Mouse (Mus musculus) myocyte (in vitro differentiated cells): Measurements from ENCODE around the gene Slc7a8. TPM values are rescaled to one million over a fixed set of nuclear protein-coding genes. Genes with fewer than 3 reads are reported as not detected.

ENCODE experiments used
- H3K27me3 ChIP-seq: one replicate; pipeline ENCODE4 v1.6.1; 2011; ENCODE audit not compliant: control insufficient read depth, insufficient read depth, insufficient read length
- H3K36me3 ChIP-seq: one replicate; pipeline ENCODE4 v1.6.1; 2011; ENCODE audit not compliant: control insufficient read depth, insufficient read depth
- H3K4me2 ChIP-seq: one replicate; pipeline ENCODE4 v1.6.1; 2011; ENCODE audit warnings: low read depth, control low read depth
- H3K4me3 ChIP-seq: one replicate; pipeline ENCODE4 v1.5.1; 2011; ENCODE audit warnings: mild to moderate bottlenecking, control low read depth, moderate library complexity
- H3K79me2 ChIP-seq: one replicate; pipeline ENCODE4 v1.6.1; 2011; ENCODE audit not compliant: control insufficient read depth, insufficient read depth
- H3ac ChIP-seq: one replicate; pipeline ENCODE4 v1.6.1; 2011; ENCODE audit not compliant: control insufficient read depth, insufficient read length
- CEBPB ChIP-seq: IDR thresholded peaks from 2 replicates; pipeline ENCODE4 v1.6.1; 2011; ENCODE audit warnings: mild to moderate bottlenecking, moderate library complexity; ENCODE audit not compliant: poor library complexity, insufficient read depth, severe bottlenecking
- E2F4 ChIP-seq: IDR thresholded peaks from one replicate; pipeline ENCODE4 v1.6.1; 2011; ENCODE audit warnings: mild to moderate bottlenecking, control low read depth, moderate library complexity; ENCODE audit not compliant: insufficient read depth
- MAX ChIP-seq: IDR thresholded peaks from one replicate; pipeline ENCODE4 v1.6.1; 2011; ENCODE audit warnings: low read depth, mild to moderate bottlenecking, control low read depth
- MYOD1 ChIP-seq, 3 experiments: IDR thresholded peaks; one replicate each; pipeline ENCODE4 v1.6.1; 2011; ENCODE audit warnings: control low read depth in 2 of 3, low read depth in 2 of 3, mild to moderate bottlenecking in 2 of 3, moderate library complexity in 1 of 3; ENCODE audit not compliant: insufficient read length in 2 of 3, control insufficient read depth in 1 of 3
- MYOG ChIP-seq, 3 experiments: IDR thresholded peaks; one replicate each; pipeline ENCODE4 v1.6.1; 2011; ENCODE audit warnings: control low read depth in 2 of 3, low read depth in 2 of 3, mild to moderate bottlenecking in 2 of 3; ENCODE audit not compliant: insufficient read length in 2 of 3, control insufficient read depth in 1 of 3, insufficient read depth in 1 of 3
- POLR2A ChIP-seq: IDR thresholded peaks from one replicate; pipeline ENCODE4 v1.6.1; 2011; ENCODE audit warnings: low read depth, mild to moderate bottlenecking, control low read depth, moderate library complexity; ENCODE audit not compliant: insufficient read length
- POLR2AphosphoS2 ChIP-seq: IDR thresholded peaks from one replicate; pipeline ENCODE4 v1.6.1; 2011; ENCODE audit warnings: low read depth, control low read depth; ENCODE audit not compliant: insufficient read length
- REST ChIP-seq: IDR thresholded peaks from one replicate; pipeline ENCODE4 v1.6.1; 2011; ENCODE audit warnings: mild to moderate bottlenecking, control low read depth, moderate library complexity; ENCODE audit not compliant: insufficient read depth, insufficient read length
- SRF ChIP-seq: IDR thresholded peaks from one replicate; pipeline ENCODE4 v1.6.1; 2011; ENCODE audit warnings: low read depth; ENCODE audit not compliant: control insufficient read depth, insufficient read length
- TCF12 ChIP-seq: IDR thresholded peaks from one replicate; pipeline ENCODE4 v1.6.1; 2011; ENCODE audit warnings: mild to moderate bottlenecking, control low read depth; ENCODE audit not compliant: poor library complexity, insufficient read depth, severe bottlenecking
- TCF3 ChIP-seq: IDR thresholded peaks from one replicate; pipeline ENCODE4 v1.6.1; 2011; ENCODE audit warnings: low read depth, control low read depth; ENCODE audit not compliant: insufficient read length
- USF1 ChIP-seq: IDR thresholded peaks from one replicate; pipeline ENCODE4 v1.6.1; 2011; ENCODE audit warnings: low read depth, mild to moderate bottlenecking, control low read depth, moderate library complexity
- polyA plus RNA-seq: library from polyadenylated mRNA; unstranded; fragments of >200 nt; fragmentation: generic; extraction: Trizol; gene quantifications from one replicate; pipeline ENCODE4 v1.2.1, GENCODE M21; 2012; ENCODE audit warnings: missing spikeins

Gene Slc7a8
- polyA plus RNA-seq, 1 experiment = not detected

- Histone ChIP-seq H3K4me2 (no peak within 1 kb of the TSS), H3K79me2 (no peaks in the 10 kb centered on the region), H3K27me3 (peaks cover 15% of the 10 kb centered on the region), H3K4me3 (no peak within 1 kb of the TSS), H3K36me3 (no peaks in the 10 kb centered on the region), H3ac (no peak within 1 kb of the TSS)
- no peak for TF ChIP-seq E2F4
- TF ChIP-seq POLR2A = no peak
- no peak for TF ChIP-seq MAX
- no peak for TF ChIP-seq MYOG (IDR thresholded peaks at IDR 0.05; ENCODE audit: control insufficient read depth in 1 of 3, insufficient read depth in 1 of 3, insufficient read length in 2 of 3, low read depth in 2 of 3)
- no peak for TF ChIP-seq TCF3
- TF ChIP-seq MYOD1 (IDR thresholded peaks at IDR 0.05; ENCODE audit: control insufficient read depth in 1 of 3, insufficient read length in 2 of 3, low read depth in 2 of 3) = no peak
- no peak for TF ChIP-seq SRF
- no peak for TF ChIP-seq USF1
- no peak for TF ChIP-seq CEBPB
- no peak for TF ChIP-seq REST
- TF ChIP-seq TCF12 = no peak
Observed at GRCm38 (mm10) chr14:54813991-54814390, 32.2 kb upstream of the Slc7a8 start, which contains the start of gene Rnf212b. Rnf212b (plus strand) TSS chr14:54814141.

- Histone ChIP-seq H3K27me3 (peaks cover 22% of the 10 kb centered on the region), H3K4me3 (no peak overlapping the region), H3K36me3 (no peaks in the 10 kb centered on the region), H3K79me2 (no peaks in the 10 kb centered on the region), H3K4me2 (no peak overlapping the region), H3ac (no peak overlapping the region)
- no peak for TF ChIP-seq CEBPB
- no peak for TF ChIP-seq POLR2AphosphoS2
Observed at GRCm38 (mm10) chr14:54809668-54810033, 27.9 kb upstream of the Slc7a8 start.

- Histone ChIP-seq H3K27me3 (peaks cover 17% of the 10 kb centered on the region), H3K79me2 (no peaks in the 10 kb centered on the region), H3K4me2 (no peak overlapping the region), H3K36me3 (no peaks in the 10 kb centered on the region), H3K4me3 (no peak overlapping the region), H3ac (no peak overlapping the region)
- TF ChIP-seq MAX = no peak
- no peak for TF ChIP-seq TCF12
- TF ChIP-seq REST = no peak
- no peak for TF ChIP-seq POLR2A
- TF ChIP-seq POLR2AphosphoS2 = no peak
- no peak for TF ChIP-seq CEBPB
Observed at GRCm38 (mm10) chr14:54808718-54809667, 27.2 kb upstream of the Slc7a8 start.

DNA sequence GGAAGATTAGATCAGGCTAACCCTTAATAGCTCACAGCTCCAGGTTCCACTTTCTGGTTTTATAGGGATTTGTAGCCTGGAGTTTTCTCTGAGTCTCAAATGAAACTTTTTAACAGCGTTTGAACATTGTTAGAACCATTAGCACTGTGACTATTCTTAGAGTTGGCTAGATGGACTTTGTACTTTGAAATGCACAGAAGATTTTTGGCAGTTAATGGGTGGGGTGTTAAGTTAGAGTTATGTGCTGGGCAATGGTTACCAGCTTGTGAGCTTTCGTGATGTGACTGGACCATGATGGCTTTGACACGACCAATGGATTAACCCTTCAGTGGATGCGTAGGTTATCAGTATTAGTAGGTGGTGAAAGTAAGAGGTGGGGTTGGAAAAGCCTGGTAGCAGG, 24.4 kb upstream of the Slc7a8 start:
- TF ChIP-seq TCF3 (no peak), POLR2A (no peak), E2F4 (no peak), MYOD1 (IDR thresholded peaks at IDR 0.05; ENCODE audit: control insufficient read depth in 1 of 3, insufficient read length in 2 of 3, low read depth in 2 of 3) (no peak), MYOG (IDR thresholded peaks at IDR 0.05; ENCODE audit: control insufficient read depth in 1 of 3, insufficient read depth in 1 of 3, insufficient read length in 2 of 3, low read depth in 2 of 3) (no peak), TCF12 (no peak), USF1 (no peak), SRF (no peak)
- Histone ChIP-seq H3K36me3 (no peaks in the 10 kb centered on the region), H3K4me3 (no peak overlapping the region), H3K4me2 (no peak overlapping the region), H3K27me3 (peaks cover 25% of the 10 kb centered on the region), H3ac (no peak overlapping the region), H3K79me2 (no peaks in the 10 kb centered on the region)

GRCm38 (mm10) chr14:54802428-54802827, 20.7 kb upstream of the Slc7a8 start:
- Histone ChIP-seq H3K79me2 (no peaks in the 10 kb centered on the region), H3K36me3 (no peaks in the 10 kb centered on the region), H3ac (no peak overlapping the region), H3K4me2 (no peak overlapping the region), H3K4me3 (no peak overlapping the region), H3K27me3 (peaks cover 35% of the 10 kb centered on the region)
- no peak for TF ChIP-seq MYOD1 (IDR thresholded peaks at IDR 0.05; ENCODE audit: control insufficient read depth in 1 of 3, insufficient read length in 2 of 3, low read depth in 2 of 3)
- TF ChIP-seq TCF3 = no peak
- TF ChIP-seq SRF = no peak
- TF ChIP-seq USF1 = no peak
- TF ChIP-seq REST = no peak
- TF ChIP-seq POLR2A = no peak
- no peak for TF ChIP-seq MYOG (IDR thresholded peaks at IDR 0.05; ENCODE audit: control insufficient read depth in 1 of 3, insufficient read depth in 1 of 3, insufficient read length in 2 of 3, low read depth in 2 of 3)
- TF ChIP-seq MAX = no peak
- TF ChIP-seq POLR2AphosphoS2 = no peak
- no peak for TF ChIP-seq E2F4
- no peak for TF ChIP-seq TCF12
- no peak for TF ChIP-seq CEBPB
